ENCODE assay signal across 12 mouse cellular contexts in the genomic region with DNA sequence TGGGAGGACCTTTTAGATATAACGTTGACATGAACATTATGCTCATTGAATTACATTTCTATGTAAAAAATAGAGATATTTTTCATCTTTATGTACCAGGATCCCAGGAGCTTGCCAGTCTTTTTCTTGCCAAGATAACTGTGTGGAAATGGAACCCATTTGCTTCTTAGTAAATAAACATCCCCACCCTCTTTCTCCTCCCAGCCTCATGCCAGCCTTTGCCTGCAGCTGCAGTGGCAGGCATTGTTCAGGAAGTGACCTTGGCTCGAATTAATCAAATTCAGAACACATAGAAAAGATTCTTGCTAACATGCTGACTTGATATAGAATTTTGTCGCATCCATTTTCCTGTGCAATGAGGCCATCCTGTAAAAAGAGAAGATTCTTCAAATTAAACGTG. TPM values are rescaled to one million over a fixed set of nuclear protein-coding genes. Genes with fewer than 3 reads are reported as not detected.
DNase-seq lines count a peak whose midpoint lies in the region; ATAC-seq and TF ChIP-seq lines count a peak whose summit lies in the region.
"Had no signal": no experiment of that assay in that cellular context is flagged by ENCODE, and none has a peak within 500 bp of the region (broad histone marks: within the 10 kb centered on the region; RNA-seq: fewer than 3 reads in every experiment).

No protein-coding gene starts in this region.

- H3K4me2 ChIP-seq in forebrain, embryonic 14.5 days (ENCODE audit: low read length) = no peak overlapping the region
- H3K4me2 ChIP-seq in forebrain, postnatal 0 days (ENCODE audit: low read depth) = no peak overlapping the region
- H3K4me2 ChIP-seq in kidney, embryonic 14.5 days (replicated peaks; ENCODE audit: low read depth, low read length) = no peak overlapping the region

- no peak overlapping the region for H3K4me3 ChIP-seq in forebrain, embryonic 14.5 days (ENCODE audit: low read depth, low read length)
- H3K4me3 ChIP-seq in forebrain, postnatal 0 days (ENCODE audit: low read depth, low read length) = no peak overlapping the region
- H3K4me3 ChIP-seq in kidney, embryonic 14.5 days (ENCODE audit: low read length) = no peak overlapping the region
- no peak overlapping the region for H3K4me3 ChIP-seq in olfactory bulb, adult 2 months (ENCODE audit: insufficient read depth, low read depth, low read length)
- H3K4me3 ChIP-seq: liver, embryonic 12.5 days had no signal

- no peaks in the 10 kb centered on the region for H3K9me3 ChIP-seq in forebrain, embryonic 14.5 days (replicated peaks; ENCODE audit: control insufficient read depth, low read length)
- H3K9me3 ChIP-seq in forebrain, postnatal 0 days (ENCODE audit: low read length) = no peaks in the 10 kb centered on the region
- H3K9me3 ChIP-seq in kidney, embryonic 14.5 days (ENCODE audit: control insufficient read depth, low read length) = no peaks in the 10 kb centered on the region
- H3K9me3 ChIP-seq: liver, embryonic 12.5 days had no signal

- H3K27me3 ChIP-seq in forebrain, embryonic 14.5 days (replicated peaks; ENCODE audit: control insufficient read depth, insufficient read depth, low read length) = no peaks in the 10 kb centered on the region
- H3K27me3 ChIP-seq in forebrain, postnatal 0 days (ENCODE audit: insufficient read depth, low read length) = no peaks in the 10 kb centered on the region
- no peaks in the 10 kb centered on the region for H3K27me3 ChIP-seq in kidney, embryonic 14.5 days (ENCODE audit: control insufficient read depth, insufficient read depth, low read length)
- H3K27me3 ChIP-seq: liver, embryonic 12.5 days had no signal

- peaks cover 23% of the 10 kb centered on the region for H3K4me1 ChIP-seq in forebrain, embryonic 14.5 days (ENCODE audit: control insufficient read depth, insufficient read depth, low read length)
- H3K4me1 ChIP-seq in forebrain, postnatal 0 days (ENCODE audit: insufficient read depth) = peaks cover 19% of the 10 kb centered on the region; the same call in 1 of the 2 replicates
- peaks cover 45% of the 10 kb centered on the region for H3K4me1 ChIP-seq in kidney, embryonic 14.5 days (ENCODE audit: control insufficient read depth, insufficient read depth, low read length)
- H3K4me1 ChIP-seq in olfactory bulb, adult 2 months (ENCODE audit: control insufficient read depth, insufficient read depth, low read length) = peaks cover 16% of the 10 kb centered on the region

- H3K9ac ChIP-seq in forebrain, embryonic 14.5 days (ENCODE audit: low read length) = no peak overlapping the region
- H3K9ac ChIP-seq in forebrain, postnatal 0 days = no peak overlapping the region
- no peak overlapping the region for H3K9ac ChIP-seq in kidney, embryonic 14.5 days (ENCODE audit: low read depth, low read length)
- H3K9ac ChIP-seq: liver, embryonic 12.5 days had no signal

- ATAC-seq in forebrain, embryonic 14.5 days = no peak
- no peak for ATAC-seq in forebrain, postnatal 0 days
- ATAC-seq in kidney, embryonic 14.5 days (ENCODE audit: low FRiP score, low TSS enrichment) = no peak
- ATAC-seq: liver, embryonic 12.5 days had no signal

- 62% methylated on average over 4 of the region's 4 CpGs for WGBS in forebrain, embryonic 14.5 days
- WGBS in forebrain, postnatal 0 days = 38% methylated on average over 4 of the region's 4 CpGs
- 49% methylated on average over 4 of the region's 4 CpGs for WGBS in kidney, embryonic 14.5 days
- WGBS in olfactory bulb, adult 2 months = 25% methylated on average over 4 of the region's 4 CpGs

- peak overlapping the region; percentile 41; the same call in 1 of the 2 replicates for H3K27ac ChIP-seq in forebrain, embryonic 14.5 days (ENCODE audit: low read depth, low read length)
- no peak overlapping the region for H3K27ac ChIP-seq in forebrain, postnatal 0 days (ENCODE audit: low read depth, low read length)
- H3K27ac ChIP-seq in kidney, embryonic 14.5 days (ENCODE audit: low read depth, low read length) = peak overlapping the region; percentile 71; the same call in 1 of the 2 replicates
- peak overlapping the region; percentile 61 for H3K27ac ChIP-seq in olfactory bulb, adult 2 months (ENCODE audit: insufficient read depth, low read depth, low read length)
- H3K27ac ChIP-seq: liver, embryonic 12.5 days had no signal

- H3K36me3 ChIP-seq in forebrain, embryonic 14.5 days (ENCODE audit: control insufficient read depth, insufficient read depth, low read length) = no peaks in the 10 kb centered on the region
- H3K36me3 ChIP-seq in forebrain, postnatal 0 days (ENCODE audit: insufficient read depth) = no peaks in the 10 kb centered on the region
- no peaks in the 10 kb centered on the region for H3K36me3 ChIP-seq in kidney, embryonic 14.5 days (ENCODE audit: control insufficient read depth, insufficient read depth, low read length)
- H3K36me3 ChIP-seq: liver, embryonic 12.5 days had no signal

- TF ChIP-seq CTCF in forebrain, postnatal 0 days (IDR thresholded peaks at IDR 0.05; ENCODE audit: low read depth) = no peak
- no peak for TF ChIP-seq CTCF in olfactory bulb, adult 2 months (IDR thresholded peaks at IDR 0.05; ENCODE audit: insufficient read depth, low read depth, low read length)

- peak; percentile 52 for DNase-seq in forebrain, embryonic 14.5 days (ENCODE audit: low spot score)
- no peak for DNase-seq in forebrain, postnatal 0 days
- no peak for DNase-seq in kidney, postnatal 36 days
- DNase-seq in retina, postnatal 1 day = peak; percentile 31
- no peak for DNase-seq in retina, embryonic 14.5 days (ENCODE audit: low spot score)
- no peak for DNase-seq in urinary bladder, adult 2 months (ENCODE audit: low spot score)
- DNase-seq: cerebellum, adult 11-12 months; heart, adult 11 months; kidney, adult 18-20 months had no signal

- TF ChIP-seq POLR2A in olfactory bulb, adult 2 months (IDR thresholded peaks at IDR 0.05; ENCODE audit: insufficient read depth, low read depth, low read length) = no peak

RNA-seq across cellular contexts. Expression of a gene that starts 36.8 kb away (rescaled TPM):
- 9.3 and 12.8 TPM in 2 replicates for polyA plus RNA-seq in forebrain, embryonic 14.5 days (2014; fragmentation: Nextera tagmentation; extraction: Ambion mirVana)
- 19.8 and 24.1 TPM in 2 replicates for total RNA-seq in forebrain, postnatal 0 days (2014; rRNA removed)
- polyA plus RNA-seq in forebrain, postnatal 0 days (2015; fragmentation: Nextera tagmentation; extraction: Ambion mirVana) = 6.6 and 9.8 TPM in 2 replicates
- 18.1 and 23.2 TPM in 2 replicates for polyA plus RNA-seq in kidney, embryonic 14.5 days (2014; fragmentation: Nextera tagmentation; extraction: Ambion mirVana)
- not detected in 2 replicates for polyA plus RNA-seq in olfactory bulb, adult 2 months (2012; ENCODE audit: insufficient read depth, insufficient read length, low replicate concordance, missing spikeins)
- 34.9 and 36.8 TPM in 2 replicates for polyA plus RNA-seq in urinary bladder, adult 2 months (2012; rRNA removed)

Comparison
In these comparisons a context has a peak if more than half of its experiments do, and no peak if none do; other contexts are left out.
1. DNase-seq: peak in forebrain, embryonic 14.5 days (single experiment) and retina, postnatal 1 day (single experiment); none in forebrain, postnatal 0 days (single experiment), kidney, postnatal 36 days (0 of 2), retina, embryonic 14.5 days (single experiment) and urinary bladder, adult 2 months (single experiment).